Mouse (Mus musculus) heart, postnatal 0 days (tissue): ENCODE results near the gene Kyat1. TPM values are rescaled to one million over a fixed set of nuclear protein-coding genes. Genes with fewer than 3 reads are reported as not detected.

Experiments
- ATAC-seq: fragments of 200-750 bp; cut with Nextera tagmentation; 2 replicates; pipeline ENCODE4 v1.8.0; 2017; ENCODE audit warnings: low read depth, moderate number of reproducible peaks, moderate library complexity; ENCODE audit not compliant: insufficient read depth
- DNase-seq: peaks from one replicate; pipeline ENCODE4 v3.0.0-alpha.2; 2016; ENCODE audit warnings: low spot score
- H3K27ac ChIP-seq: fragments of 300-500 bp; sonication (generic); 2 replicates; pipeline ENCODE4 v1.5.1; 2014; ENCODE audit warnings: low read depth, mild to moderate bottlenecking
- H3K27me3 ChIP-seq: fragments of 300-500 bp; sonication (generic); 2 replicates; pipeline ENCODE4 v1.6.1; 2014; ENCODE audit warnings: low read length, mixed read lengths; ENCODE audit not compliant: control insufficient read depth, insufficient read depth
- H3K36me3 ChIP-seq: fragments of 300-500 bp; sonication (generic); replicated peaks from 2 replicates; pipeline ENCODE4 v1.6.1; 2014; ENCODE audit warnings: low read length, mixed read lengths; ENCODE audit not compliant: control insufficient read depth, insufficient read depth
- H3K4me1 ChIP-seq: fragments of 300-500 bp; sonication (generic); 2 replicates; pipeline ENCODE4 v1.6.1; 2014; ENCODE audit warnings: antibody characterized with exemption; ENCODE audit not compliant: control insufficient read depth, insufficient read depth
- H3K4me2 ChIP-seq: fragments of 300-500 bp; sonication (generic); 2 replicates; pipeline ENCODE4 v1.6.1; 2014; ENCODE audit warnings: low read depth, mild to moderate bottlenecking, low read length, moderate library complexity
- H3K4me3 ChIP-seq: fragments of 300-500 bp; sonication (generic); 2 replicates; pipeline ENCODE4 v1.5.1; 2014; ENCODE audit warnings: low read depth, low read length
- H3K9ac ChIP-seq: fragments of 300-500 bp; sonication (generic); replicated peaks from 2 replicates; pipeline ENCODE4 v1.6.1; 2014; ENCODE audit warnings: low read depth, low read length, mixed read lengths
- H3K9me3 ChIP-seq: fragments of 300-500 bp; sonication (generic); replicated peaks from 2 replicates; pipeline ENCODE4 v1.6.1; 2016; ENCODE audit warnings: low read length; ENCODE audit not compliant: control insufficient read depth
- CTCF ChIP-seq: IDR thresholded peaks from 2 replicates; pipeline ENCODE4 v1.5.1; 2016; ENCODE audit warnings: antibody characterized with exemption, control low read depth, low read depth
- EP300 ChIP-seq: IDR thresholded peaks from 2 replicates; pipeline ENCODE4 v1.6.1; 2016; ENCODE audit warnings: antibody characterized with exemption, low read depth
- WGBS: fragments of 180-500 bp; shearing (Covaris S2); extraction: QIAGEN DNeasy Blood & Tissue Kit; methylation state at CpG from one replicate; pipeline ENCODE4 v1.1.7; 2014; 5-methylcytosine and 5-hydroxymethylcytosine counted together
- polyA plus RNA-seq: library from polyadenylated mRNA; unstranded; fragments of >200 nt; fragmentation: Nextera tagmentation; extraction: Ambion mirVana; gene quantifications from 2 replicates; pipeline ENCODE4 v1.2.1, GENCODE M21; 2015
- total RNA-seq: library from RNA; depleted of rRNA; stranded (reverse); fragments of >200 nt; gene quantifications from 2 replicates; pipeline ENCODE4 v1.2.3, GENCODE M21; 2014; ENCODE audit warnings: low replicate concordance

Gene Kyat1
- total and polyA plus RNA-seq, 2 experiments from 2014 or later: 50.7 to 76.8 TPM

- DNase-seq (no peak), ATAC-seq (no peak)
Observed at GRCm38 (mm10) chr2:30236426-30237198, 31.0 kb upstream of the Kyat1 start.

GRCm38 (mm10) chr2:30235593-30235992 is 29.9 kb upstream of the Kyat1 start:
- DNase-seq (no peak), ATAC-seq (no peak)
- Histone ChIP-seq H3K36me3 (peaks cover 5% of the 10 kb centered on the region), H3K4me2 (no peak overlapping the region), H3K9me3 (no peaks in the 10 kb centered on the region), H3K4me1 (peaks cover 25% of the 10 kb centered on the region), H3K27ac (no peak overlapping the region), H3K4me3 (no peak overlapping the region), H3K27me3 (no peaks in the 10 kb centered on the region), H3K9ac (no peak overlapping the region)
- 79% methylated on average over 5 of the region's 5 CpGs for WGBS
- TF ChIP-seq EP300 (no peak), CTCF (no peak)

More at GRCm38 (mm10) chr2:30236426-30237198, 31.0 kb upstream of the Kyat1 start:
- H3K36me3 ChIP-seq: peaks cover 15% of the 10 kb centered on the region
- peak overlapping the region; percentile 78 for H3K4me3 ChIP-seq
- TF ChIP-seq CTCF: no peak
- H3K27me3 ChIP-seq: no peaks in the 10 kb centered on the region
- H3K9me3 ChIP-seq: no peaks in the 10 kb centered on the region
- peak overlapping the region; percentile 74 for H3K4me2 ChIP-seq
- H3K27ac ChIP-seq: peak overlapping the region; percentile 90
- 2% methylated on average over 18 of the region's 18 CpGs for WGBS
- peak overlapping the region; percentile 64 for H3K9ac ChIP-seq
- peaks cover 33% of the 10 kb centered on the region for H3K4me1 ChIP-seq

- WGBS: 90% methylated on average over 5 of the region's 5 CpGs
- Histone ChIP-seq H3K4me2 (no peak overlapping the region), H3K4me3 (no peak overlapping the region), H3K27me3 (no peaks in the 10 kb centered on the region), H3K36me3 (no peaks in the 10 kb centered on the region), H3K4me1 (no peaks in the 10 kb centered on the region), H3K27ac (no peak overlapping the region), H3K9ac (no peak overlapping the region), H3K9me3 (no peaks in the 10 kb centered on the region)
- DNase-seq (no peak), ATAC-seq (no peak)
- TF ChIP-seq EP300 (no peak), CTCF (no peak)
Observed at GRCm38 (mm10) chr2:30216293-30216692, 10.6 kb upstream of the Kyat1 start.

- Histone ChIP-seq H3K36me3 (no peaks in the 10 kb centered on the region), H3K4me2 (no peak overlapping the region), H3K27ac (no peak overlapping the region), H3K9ac (no peak overlapping the region), H3K27me3 (no peaks in the 10 kb centered on the region), H3K4me3 (no peak overlapping the region), H3K4me1 (no peaks in the 10 kb centered on the region), H3K9me3 (no peaks in the 10 kb centered on the region)
- ATAC-seq (no peak), DNase-seq (no peak)
- no peak for TF ChIP-seq CTCF
- no peak for TF ChIP-seq EP300
- 69% methylated on average over 6 of the region's 6 CpGs for WGBS
Observed at GRCm38 (mm10) chr2:30215493-30215892, 9.8 kb upstream of the Kyat1 start.

GRCm38 (mm10) chr2:30214745-30215144 is 9.1 kb upstream of the Kyat1 start:
- no peaks in the 10 kb centered on the region for H3K36me3 ChIP-seq
- no peaks in the 10 kb centered on the region for H3K4me1 ChIP-seq
- WGBS: 78% methylated on average over 3 of the region's 3 CpGs
- no peak overlapping the region for H3K4me2 ChIP-seq
- H3K9me3 ChIP-seq: no peaks in the 10 kb centered on the region
- no peak for TF ChIP-seq EP300
- no peak for TF ChIP-seq CTCF
- ATAC-seq (no peak), DNase-seq (no peak)
- H3K4me3 ChIP-seq: no peak overlapping the region
- no peak overlapping the region for H3K9ac ChIP-seq
- H3K27ac ChIP-seq: no peak overlapping the region
- H3K27me3 ChIP-seq: no peaks in the 10 kb centered on the region

- Histone ChIP-seq H3K36me3 (no peaks in the 10 kb centered on the region), H3K9me3 (no peaks in the 10 kb centered on the region), H3K9ac (no peak overlapping the region), H3K27me3 (no peaks in the 10 kb centered on the region), H3K4me3 (no peak overlapping the region), H3K27ac (no peak overlapping the region), H3K4me2 (no peak overlapping the region), H3K4me1 (no peaks in the 10 kb centered on the region)
- ATAC-seq (no peak), DNase-seq (no peak)
- 70% methylated on average over 1 of the region's 1 CpGs for WGBS
- no peak for TF ChIP-seq EP300
- no peak for TF ChIP-seq CTCF
Observed at GRCm38 (mm10) chr2:30212951-30213350, 7.3 kb upstream of the Kyat1 start.
